Mouse (Mus musculus) limb, embryonic 11.5 days (tissue): ENCODE data around the gene Gatad2b. TPM values are rescaled to one million over a fixed set of nuclear protein-coding genes. Genes with fewer than 3 reads are reported as not detected.
A peak's percentile ranks its signal among the peaks of the same experiment; 100 is the strongest.

Source experiments
- ATAC-seq: fragments of 200-750 bp; cut with Nextera tagmentation; 2 replicates; pipeline ENCODE4 v1.8.0; 2017; ENCODE audit warnings: low read depth; ENCODE audit not compliant: insufficient number of reproducible peaks, low FRiP score, low TSS enrichment
- DNase-seq: peaks from one replicate; pipeline ENCODE4 v3.0.0-alpha.2; 2015; ENCODE audit warnings: low spot score
- H3K27ac ChIP-seq: fragments of 300-500 bp; sonication (generic); replicated peaks from 2 replicates; pipeline ENCODE4 v1.5.1; 2014; ENCODE audit warnings: low read depth, mild to moderate bottlenecking, low read length
- H3K27me3 ChIP-seq: fragments of 300-500 bp; sonication (generic); 2 replicates; pipeline ENCODE4 v1.6.1; 2014; ENCODE audit warnings: mild to moderate bottlenecking, low read length, mixed read lengths; ENCODE audit not compliant: control insufficient read depth, insufficient read depth
- H3K36me3 ChIP-seq: fragments of 300-500 bp; sonication (generic); 2 replicates; pipeline ENCODE4 v1.6.1; 2014; ENCODE audit warnings: mild to moderate bottlenecking, low read length, moderate library complexity, mixed read lengths; ENCODE audit not compliant: control insufficient read depth, insufficient read depth
- H3K4me1 ChIP-seq: fragments of 300-500 bp; sonication (generic); 2 replicates; pipeline ENCODE4 v1.6.1; 2014; ENCODE audit warnings: low read length, mixed read lengths; ENCODE audit not compliant: control insufficient read depth, insufficient read depth
- H3K4me2 ChIP-seq: fragments of 300-500 bp; sonication (generic); 2 replicates; pipeline ENCODE4 v1.6.1; 2014; ENCODE audit warnings: low read depth, mild to moderate bottlenecking, moderate library complexity; ENCODE audit not compliant: severe bottlenecking
- H3K4me3 ChIP-seq: fragments of 300-500 bp; sonication (generic); 2 replicates; pipeline ENCODE4 v1.5.1; 2014; ENCODE audit warnings: low read depth, low read length
- H3K9ac ChIP-seq: fragments of 300-500 bp; sonication (generic); 2 replicates; pipeline ENCODE4 v1.6.1; 2014; ENCODE audit warnings: mild to moderate bottlenecking, low read length
- H3K9me3 ChIP-seq: fragments of 300-500 bp; sonication (generic); 2 replicates; pipeline ENCODE4 v1.6.1; 2016; ENCODE audit warnings: low read length; ENCODE audit not compliant: control insufficient read depth
- WGBS: fragments of 180-500 bp; shearing (Covaris S2); extraction: QIAGEN DNeasy Blood & Tissue Kit; methylation state at CpG from one replicate; pipeline ENCODE4 v1.1.7; 2014; 5-methylcytosine and 5-hydroxymethylcytosine counted together
- polyA plus RNA-seq: library from polyadenylated mRNA; unstranded; fragments of >200 nt; fragmentation: Nextera tagmentation; extraction: Ambion mirVana; gene quantifications from 2 replicates; pipeline ENCODE4 v1.2.1, GENCODE M21; 2014

Gene Gatad2b
- polyA plus RNA-seq, 1 experiment from 2014 or later: 16.2 TPM

GRCm38 (mm10) chr3:90371857-90372256, 78.9 kb downstream of the Gatad2b start:
- H3K27ac ChIP-seq: no peak overlapping the region
- DNase-seq: no peak
- no peaks in the 10 kb centered on the region for H3K9me3 ChIP-seq
- H3K36me3 ChIP-seq: no peaks in the 10 kb centered on the region
- WGBS: 65% methylated on average over 7 of the region's 7 CpGs
- H3K4me1 ChIP-seq: no peaks in the 10 kb centered on the region
- H3K9ac ChIP-seq: no peak overlapping the region
- H3K4me2 ChIP-seq: no peak overlapping the region
- no peak for ATAC-seq
- no peaks in the 10 kb centered on the region for H3K27me3 ChIP-seq
- H3K4me3 ChIP-seq: no peak overlapping the region

DNA sequence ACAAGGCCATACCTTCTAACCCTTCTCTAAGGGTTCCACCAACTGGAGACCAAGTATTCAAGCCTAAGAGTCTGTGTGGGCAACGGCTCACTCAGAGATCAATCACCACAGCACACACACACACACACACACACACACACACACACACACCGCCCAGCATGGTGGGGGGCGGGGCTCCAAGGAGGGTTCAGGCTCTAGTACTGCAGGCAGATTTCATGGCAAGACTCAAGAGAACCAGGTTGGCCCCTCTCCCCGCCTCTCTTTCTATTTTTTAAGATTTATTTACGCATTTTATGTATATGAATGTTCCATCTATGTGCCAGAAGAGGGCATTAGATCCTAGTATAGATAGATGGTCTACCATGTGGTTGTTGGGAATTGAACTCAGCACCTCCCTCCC, 79.8 kb downstream of the Gatad2b start:
- H3K4me3 ChIP-seq: no peak overlapping the region
- 60% methylated on average over 5 of the region's 5 CpGs for WGBS
- no peak for DNase-seq

GRCm38 (mm10) chr3:90373432-90374028, 80.6 kb downstream of the Gatad2b start:
- 30% methylated on average over 4 of the region's 4 CpGs for WGBS
- Histone ChIP-seq H3K4me1 (no peaks in the 10 kb centered on the region), H3K4me3 (no peak overlapping the region), H3K36me3 (no peaks in the 10 kb centered on the region), H3K27me3 (no peaks in the 10 kb centered on the region), H3K9ac (no peak overlapping the region), H3K9me3 (no peaks in the 10 kb centered on the region), H3K27ac (no peak overlapping the region), H3K4me2 (no peak overlapping the region)
- peak; percentile 84 for DNase-seq
- no peak for ATAC-seq

More for the DNA sequence above, 79.8 kb downstream of the Gatad2b start:
- Histone ChIP-seq H3K27me3 (no peaks in the 10 kb centered on the region), H3K9ac (no peak overlapping the region), H3K36me3 (no peaks in the 10 kb centered on the region), H3K4me2 (no peak overlapping the region), H3K27ac (no peak overlapping the region), H3K9me3 (no peaks in the 10 kb centered on the region), H3K4me1 (no peaks in the 10 kb centered on the region)
- peak; percentile 38; the same call in 1 of the 2 replicates for ATAC-seq

DNA sequence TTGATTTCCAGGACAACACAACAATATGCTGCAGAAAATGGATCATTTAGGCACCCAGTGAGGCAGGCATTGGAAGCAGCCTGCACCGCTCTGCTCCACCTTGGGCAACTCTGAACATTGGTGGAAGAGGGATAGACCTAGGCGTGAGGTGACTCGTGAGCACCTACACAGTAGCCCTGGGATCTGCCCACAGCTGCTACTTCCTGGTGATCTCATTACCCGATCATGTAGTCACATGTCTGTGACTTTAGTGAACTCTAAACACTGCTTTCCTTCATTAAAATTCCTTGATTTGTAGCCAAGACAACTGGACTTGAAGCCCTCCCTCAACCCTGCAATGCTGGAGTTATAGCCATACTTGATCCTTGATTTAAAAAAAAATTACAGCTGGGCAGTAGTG, 81.4 kb downstream of the Gatad2b start:
- Histone ChIP-seq H3K36me3 (no peaks in the 10 kb centered on the region), H3K4me1 (no peaks in the 10 kb centered on the region), H3K9ac (no peak overlapping the region), H3K9me3 (no peaks in the 10 kb centered on the region), H3K4me3 (no peak overlapping the region), H3K27ac (no peak overlapping the region), H3K4me2 (no peak overlapping the region), H3K27me3 (no peaks in the 10 kb centered on the region)
- DNase-seq (no peak), ATAC-seq (no peak)
- 83% methylated on average over 4 of the region's 4 CpGs for WGBS

DNA sequence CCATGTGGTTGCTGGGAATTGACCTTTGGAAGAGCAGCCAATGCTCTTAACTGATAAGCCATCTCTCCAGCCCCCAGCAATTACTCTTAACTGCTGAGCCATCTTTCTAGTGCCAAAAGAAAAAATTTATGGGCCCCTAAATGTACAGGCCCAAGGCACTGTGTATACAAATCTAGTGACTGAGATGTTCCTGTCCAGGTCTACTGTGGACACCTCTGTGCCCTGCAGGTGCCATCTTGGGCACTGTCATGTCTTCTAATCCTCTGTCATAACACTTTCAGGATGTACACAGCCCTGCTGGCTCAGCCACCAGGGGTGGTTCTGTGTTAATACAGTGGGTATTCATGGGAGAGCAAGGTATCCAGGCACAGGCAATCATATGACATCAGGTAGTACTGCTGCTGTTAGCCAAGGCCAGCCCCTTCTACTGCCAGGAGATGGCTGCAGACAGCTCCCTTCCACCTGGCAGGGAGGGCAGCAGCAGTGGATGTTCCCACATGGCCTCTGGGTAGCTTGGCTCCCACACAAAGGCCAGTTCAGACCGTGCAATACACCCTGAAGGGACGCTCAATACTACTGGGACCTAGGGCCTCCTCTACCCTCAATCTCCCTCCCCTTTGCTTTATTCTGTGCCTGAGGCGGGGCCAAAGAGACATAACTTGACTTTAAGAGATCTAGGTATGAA, 82.7 kb downstream of the Gatad2b start:
- no peaks in the 10 kb centered on the region for H3K9me3 ChIP-seq
- H3K4me2 ChIP-seq: no peak overlapping the region
- WGBS: 79% methylated on average over 3 of the region's 3 CpGs
- no peaks in the 10 kb centered on the region for H3K4me1 ChIP-seq
- no peak for DNase-seq
- no peak for ATAC-seq
- no peak overlapping the region for H3K9ac ChIP-seq
- no peaks in the 10 kb centered on the region for H3K27me3 ChIP-seq
- H3K36me3 ChIP-seq: no peaks in the 10 kb centered on the region
- no peak overlapping the region for H3K4me3 ChIP-seq
- no peak overlapping the region for H3K27ac ChIP-seq

GRCm38 (mm10) chr3:90376247-90376585, 83.2 kb downstream of the Gatad2b start:
- DNase-seq: no peak
- no peak for ATAC-seq
- Histone ChIP-seq H3K4me3 (no peak overlapping the region), H3K4me1 (no peaks in the 10 kb centered on the region), H3K4me2 (no peak overlapping the region), H3K9ac (no peak overlapping the region), H3K27me3 (no peaks in the 10 kb centered on the region), H3K9me3 (no peaks in the 10 kb centered on the region), H3K36me3 (no peaks in the 10 kb centered on the region), H3K27ac (no peak overlapping the region)
- 77% methylated on average over 1 of the region's 1 CpGs for WGBS

DNA sequence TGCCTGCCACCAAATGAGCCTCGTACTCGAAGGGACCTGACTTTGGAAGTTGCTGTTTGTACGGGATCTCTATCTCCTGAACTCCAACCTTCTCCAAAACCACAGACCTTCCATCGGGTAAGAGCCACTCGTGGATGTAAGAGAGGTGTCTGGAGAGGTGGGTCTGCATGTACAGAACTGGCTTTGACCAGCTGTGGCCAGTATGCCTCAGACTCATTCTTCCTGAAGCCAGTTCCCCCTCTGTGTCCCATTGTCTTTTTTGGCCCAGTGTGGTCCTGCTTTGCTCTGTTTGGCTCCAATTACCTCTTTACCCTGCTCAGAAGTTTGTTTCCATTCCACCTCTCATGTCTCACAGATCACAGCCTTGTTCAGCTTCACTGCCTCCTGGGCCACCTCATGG, 85.5 kb downstream of the Gatad2b start:
- no peak overlapping the region for H3K4me2 ChIP-seq
- no peaks in the 10 kb centered on the region for H3K36me3 ChIP-seq
- H3K4me3 ChIP-seq: no peak overlapping the region
- no peaks in the 10 kb centered on the region for H3K9me3 ChIP-seq
- WGBS: 91% methylated on average over 5 of the region's 5 CpGs
- no peaks in the 10 kb centered on the region for H3K27me3 ChIP-seq
- no peaks in the 10 kb centered on the region for H3K4me1 ChIP-seq
- H3K27ac ChIP-seq: no peak overlapping the region
- DNase-seq: no peak
- no peak for ATAC-seq
- H3K9ac ChIP-seq: no peak overlapping the region

DNA sequence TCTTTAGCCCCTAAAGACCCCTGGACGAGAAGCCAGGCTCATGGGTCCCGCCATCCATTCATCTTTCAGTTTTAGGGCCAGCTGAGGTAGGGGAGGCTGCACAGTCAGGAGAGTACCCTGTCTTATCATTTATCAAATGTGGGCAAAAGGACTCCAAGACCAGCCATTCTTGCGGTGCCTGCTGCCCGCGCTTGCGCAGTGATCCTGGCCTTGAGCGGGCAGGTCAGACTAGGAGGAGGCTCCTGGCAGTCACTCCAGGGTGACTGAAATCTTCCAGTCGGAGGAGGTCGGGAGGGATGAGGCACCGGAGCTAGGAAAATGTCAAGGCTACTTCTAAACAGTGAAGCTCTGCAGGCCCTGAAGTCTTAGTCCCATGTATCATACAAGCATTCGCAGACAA, 88.7 kb downstream of the Gatad2b start:
- 68% methylated on average over 11 of the region's 11 CpGs for WGBS
- no peak overlapping the region for H3K27ac ChIP-seq

DNA sequence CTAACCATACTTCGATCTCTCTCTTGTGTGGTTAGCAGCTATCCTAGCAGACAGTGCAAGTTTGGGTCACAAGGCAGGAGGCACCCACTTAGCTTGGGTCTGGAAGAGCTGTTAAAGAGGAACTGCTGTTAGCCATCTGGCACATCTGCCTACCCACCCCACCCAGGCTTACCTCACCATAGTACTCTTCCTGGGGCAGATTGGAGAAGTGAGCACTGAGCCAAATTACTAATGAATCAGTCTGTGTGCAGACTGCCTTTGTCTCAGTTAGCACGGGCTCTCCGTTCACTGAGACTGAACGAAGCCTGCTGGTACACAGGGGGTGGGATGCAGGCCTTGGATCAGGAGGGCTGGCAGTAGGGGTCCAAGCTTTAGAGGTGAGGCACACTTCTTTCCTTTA, 90.7 kb downstream of the Gatad2b start:
- Histone ChIP-seq H3K9ac (no peak overlapping the region), H3K36me3 (peaks cover 9% of the 10 kb centered on the region; the same call in 1 of the 2 replicates)

More for the DNA sequence above, 88.7 kb downstream of the Gatad2b start:
- Histone ChIP-seq H3K4me1 (no peaks in the 10 kb centered on the region), H3K4me2 (no peak overlapping the region), H3K9ac (no peak overlapping the region), H3K9me3 (no peaks in the 10 kb centered on the region), H3K4me3 (no peak overlapping the region), H3K27me3 (no peaks in the 10 kb centered on the region), H3K36me3 (peaks cover 3% of the 10 kb centered on the region; the same call in 1 of the 2 replicates)
- ATAC-seq (no peak), DNase-seq (no peak)

More for the DNA sequence above, 90.7 kb downstream of the Gatad2b start:
- no peak overlapping the region for H3K27ac ChIP-seq
- no peak overlapping the region for H3K4me3 ChIP-seq
- no peak for ATAC-seq
- no peak overlapping the region for H3K4me2 ChIP-seq
- 97% methylated on average over 4 of the region's 4 CpGs for WGBS
- H3K9me3 ChIP-seq: no peaks in the 10 kb centered on the region
- DNase-seq: no peak
- no peaks in the 10 kb centered on the region for H3K27me3 ChIP-seq
- peaks cover 15% of the 10 kb centered on the region for H3K4me1 ChIP-seq
